Mouse (Mus musculus) stomach, embryonic 15.5 days (tissue): ENCODE measurements around the gene Casp6. TPM values are rescaled to one million over a fixed set of nuclear protein-coding genes. Genes with fewer than 3 reads are reported as not detected.

Experiments
- ATAC-seq: fragments of 200-750 bp; cut with Nextera tagmentation; 2 replicates; pipeline ENCODE4 v1.8.0; 2017; ENCODE audit warnings: low read depth, moderate number of reproducible peaks, moderate TSS enrichment; ENCODE audit not compliant: insufficient read depth, low FRiP score
- H3K27ac ChIP-seq: fragments of 300-500 bp; sonication (generic); 2 replicates; pipeline ENCODE4 v1.5.1; 2015; ENCODE audit warnings: mild to moderate bottlenecking, inconsistent platforms
- H3K27me3 ChIP-seq: fragments of 300-500 bp; sonication (generic); replicated peaks from 2 replicates; pipeline ENCODE4 v1.6.1; 2015; ENCODE audit warnings: inconsistent platforms
- H3K36me3 ChIP-seq: fragments of 300-500 bp; sonication (generic); 2 replicates; pipeline ENCODE4 v1.6.1; 2015; ENCODE audit warnings: inconsistent platforms
- H3K4me1 ChIP-seq: fragments of 300-500 bp; sonication (generic); 2 replicates; pipeline ENCODE4 v1.6.1; 2015; ENCODE audit warnings: inconsistent platforms
- H3K4me2 ChIP-seq: fragments of 300-500 bp; sonication (generic); 2 replicates; pipeline ENCODE4 v1.6.1; 2015; ENCODE audit warnings: mild to moderate bottlenecking, inconsistent platforms
- H3K4me3 ChIP-seq: fragments of 300-500 bp; sonication (generic); replicated peaks from 2 replicates; pipeline ENCODE4 v1.5.1; 2015; ENCODE audit warnings: inconsistent platforms
- H3K9ac ChIP-seq: fragments of 300-500 bp; sonication (generic); 2 replicates; pipeline ENCODE4 v1.6.1; 2015; ENCODE audit warnings: inconsistent platforms
- H3K9me3 ChIP-seq: fragments of 300-500 bp; sonication (generic); 2 replicates; pipeline ENCODE4 v1.6.1; 2016; ENCODE audit warnings: inconsistent platforms
- WGBS: fragments of 180-500 bp; shearing (Covaris S2); methylation state at CpG from one replicate; pipeline ENCODE4 v1.1.7; 2015; 5-methylcytosine and 5-hydroxymethylcytosine counted together
- polyA plus RNA-seq: library from polyadenylated mRNA; unstranded; fragments of >200 nt; fragmentation: Nextera tagmentation; extraction: Ambion mirVana; gene quantifications from 2 replicates; pipeline ENCODE4 v1.2.1, GENCODE M21; 2015

Casp6 gene
- polyA plus RNA-seq: 105 and 115 TPM in 2 replicates

DNA sequence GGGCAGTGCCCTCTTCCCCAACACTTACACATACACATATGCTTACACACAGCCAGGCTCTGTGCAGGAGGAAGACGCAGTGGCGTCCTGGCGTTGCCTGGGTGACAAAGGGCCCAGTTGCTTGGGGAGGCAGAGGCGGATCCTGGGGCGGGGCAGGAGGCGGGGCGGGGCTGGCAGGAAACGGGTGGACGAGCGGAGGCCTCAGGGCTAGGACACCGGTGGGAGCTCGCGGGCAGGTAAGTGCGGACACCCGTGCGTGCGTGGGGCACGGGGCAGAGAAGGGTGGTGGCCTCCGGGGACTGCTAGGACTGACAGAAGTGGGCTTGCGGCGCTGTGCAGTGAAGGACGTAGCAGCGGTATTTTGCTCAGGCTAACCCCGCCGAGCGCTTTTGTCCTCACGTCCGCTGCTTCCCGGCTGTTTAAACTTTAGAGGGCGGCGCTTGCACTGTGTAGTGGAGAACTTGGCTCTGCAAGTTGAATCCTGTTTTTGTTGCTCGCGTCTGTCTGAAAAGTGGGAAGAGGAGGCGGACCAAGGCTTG lies at the start of gene Casp6:
Gene Casp6 (plus strand): TSS at position 155 of the 539 bp plus-strand sequence.
- Histone ChIP-seq H3K9me3 (no peaks in the 10 kb centered on the region), H3K36me3 (no peaks in the 10 kb centered on the region), H3K9ac (peak within 1 kb of the TSS; percentile 32), H3K27me3 (no peaks in the 10 kb centered on the region), H3K4me2 (peak within 1 kb of the TSS; percentile 73), H3K4me1 (peaks cover 35% of the 10 kb centered on the region; the same call in 1 of the 2 replicates), H3K27ac (peak within 1 kb of the TSS; percentile 83), H3K4me3 (peak within 1 kb of the TSS; percentile 70)
- 0% methylated on average over 34 of the region's 34 CpGs for WGBS
- peak; percentile 93 for ATAC-seq

DNA sequence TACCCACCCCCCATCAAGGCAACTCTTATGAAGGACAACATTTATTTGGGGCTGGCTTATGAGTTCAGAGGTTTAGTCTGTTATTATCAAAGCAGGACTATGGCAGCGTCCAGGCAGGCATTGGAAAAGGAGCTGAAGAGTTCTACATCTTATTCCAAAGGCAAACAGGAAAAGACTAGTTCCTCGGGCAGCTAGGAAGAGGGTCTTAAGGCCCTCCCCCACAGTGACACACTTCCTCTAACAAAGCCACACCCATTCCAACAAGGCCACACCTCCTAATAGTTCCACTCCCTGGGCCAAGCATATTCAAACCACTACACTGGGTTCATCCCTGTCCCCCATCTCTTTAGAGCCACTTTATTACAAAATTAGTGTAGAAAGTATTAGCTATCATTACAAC lies 38.6 kb upstream of the Casp6 start:
- WGBS: 53% methylated on average over 2 of the region's 2 CpGs
- H3K36me3 ChIP-seq: no peaks in the 10 kb centered on the region
- no peak overlapping the region for H3K4me3 ChIP-seq
- H3K27ac ChIP-seq: no peak overlapping the region
- H3K9ac ChIP-seq: no peak overlapping the region
- no peak overlapping the region for H3K4me2 ChIP-seq
- no peak for ATAC-seq
- H3K9me3 ChIP-seq: no peaks in the 10 kb centered on the region
- H3K27me3 ChIP-seq: no peaks in the 10 kb centered on the region
- no peaks in the 10 kb centered on the region for H3K4me1 ChIP-seq

DNA sequence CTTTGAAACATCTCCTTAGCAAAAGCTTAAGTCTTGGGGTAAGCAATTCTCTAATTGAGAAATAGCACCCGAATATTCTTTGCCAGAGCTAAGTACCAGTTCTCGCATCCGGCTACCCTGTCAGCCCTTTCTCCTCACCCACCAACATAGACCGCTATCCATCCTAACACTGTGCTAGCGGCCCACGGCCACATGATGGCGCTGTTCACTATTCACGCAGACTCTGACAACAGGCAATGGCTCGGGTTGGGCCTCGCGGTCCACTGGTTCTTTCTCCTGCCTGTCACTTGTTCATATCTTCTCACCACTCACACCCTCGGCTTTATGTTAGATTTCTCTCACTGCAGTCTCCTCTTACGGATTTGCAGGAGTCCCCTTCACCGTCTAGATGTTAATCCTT lies 37.5 kb upstream of the Casp6 start:
- no peak overlapping the region for H3K4me2 ChIP-seq

DNA sequence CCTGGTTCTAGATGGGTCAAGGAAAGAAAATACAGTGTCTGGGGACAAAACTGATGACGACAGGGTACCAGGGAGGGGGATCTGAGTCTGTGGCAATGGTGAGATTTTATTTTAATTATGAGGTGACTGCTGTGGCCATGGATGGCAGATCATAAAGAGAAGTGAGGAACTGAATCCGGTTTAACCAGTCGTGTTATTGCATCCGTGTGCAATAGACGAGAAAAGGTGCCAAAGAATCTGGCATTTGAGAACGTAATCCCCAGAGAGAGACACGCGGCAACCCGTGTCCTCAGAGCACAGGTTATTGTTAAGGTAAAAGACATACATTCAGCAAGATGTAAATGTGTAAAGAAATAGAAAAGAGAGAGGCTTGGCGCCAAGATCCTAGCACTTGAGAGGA lies 23.9 kb upstream of the Casp6 start:
- ATAC-seq: no peak
- Histone ChIP-seq H3K4me2 (no peak overlapping the region), H3K9ac (no peak overlapping the region)

More for the DNA sequence above, 37.5 kb upstream of the Casp6 start:
- no peaks in the 10 kb centered on the region for H3K4me1 ChIP-seq
- H3K27me3 ChIP-seq: no peaks in the 10 kb centered on the region
- 44% methylated on average over 14 of the region's 14 CpGs for WGBS
- H3K4me3 ChIP-seq: no peak overlapping the region
- no peak for ATAC-seq
- no peaks in the 10 kb centered on the region for H3K9me3 ChIP-seq
- no peak overlapping the region for H3K9ac ChIP-seq
- no peak overlapping the region for H3K27ac ChIP-seq
- no peaks in the 10 kb centered on the region for H3K36me3 ChIP-seq

DNA sequence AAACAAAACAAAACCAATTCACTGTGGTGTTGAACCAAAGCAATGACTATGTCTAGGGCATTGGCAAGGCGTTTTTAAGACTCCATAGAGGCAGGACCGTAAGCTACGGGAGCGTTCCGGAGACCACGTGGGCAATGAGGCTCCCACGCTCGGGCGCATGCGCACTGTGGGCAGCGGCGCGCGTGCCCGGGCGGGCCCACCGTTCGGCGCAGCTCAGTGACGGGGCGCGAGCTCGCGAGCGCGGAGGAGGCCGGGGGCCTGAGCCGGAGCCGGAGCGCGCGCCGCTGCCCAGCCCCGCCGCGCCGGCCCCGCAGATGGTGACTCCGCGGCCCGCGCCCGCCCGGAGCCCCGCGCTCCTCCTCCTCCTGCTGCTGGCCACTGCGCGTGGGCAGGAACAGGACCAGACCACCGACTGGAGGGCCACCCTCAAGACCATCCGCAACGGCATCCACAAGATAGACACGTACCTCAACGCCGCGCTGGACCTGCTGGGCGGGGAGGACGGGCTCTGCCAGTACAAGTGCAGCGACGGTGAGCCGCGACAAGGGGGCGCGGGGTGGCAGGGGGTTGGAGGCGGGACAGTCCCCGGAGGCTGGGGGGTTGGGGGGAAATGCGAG lies 22.7 kb upstream of the Casp6 start, which contains the start of gene Pla2g12a:
Gene Pla2g12a (plus strand): TSS at position 202 of the 617 bp plus-strand sequence.
- Histone ChIP-seq H3K4me2 (peak within 1 kb of the TSS; percentile 83), H3K36me3 (no peaks in the 10 kb centered on the region), H3K9ac (peak within 1 kb of the TSS; percentile 38), H3K27ac (peak within 1 kb of the TSS; percentile 73), H3K4me1 (peaks cover 9% of the 10 kb centered on the region; the same call in 1 of the 2 replicates), H3K4me3 (peak within 1 kb of the TSS; percentile 58), H3K9me3 (no peaks in the 10 kb centered on the region), H3K27me3 (no peaks in the 10 kb centered on the region)
- under 1% methylated on average over 57 of the region's 66 CpGs for WGBS
- peak; percentile 87 for ATAC-seq

More for the DNA sequence above, 23.9 kb upstream of the Casp6 start:
- H3K27ac ChIP-seq: no peak overlapping the region
- H3K4me1 ChIP-seq: peaks cover 9% of the 10 kb centered on the region; the same call in 1 of the 2 replicates
- no peak overlapping the region for H3K4me3 ChIP-seq
- 84% methylated on average over 10 of the region's 10 CpGs for WGBS
- H3K36me3 ChIP-seq: no peaks in the 10 kb centered on the region
- H3K9me3 ChIP-seq: no peaks in the 10 kb centered on the region
- H3K27me3 ChIP-seq: no peaks in the 10 kb centered on the region

DNA sequence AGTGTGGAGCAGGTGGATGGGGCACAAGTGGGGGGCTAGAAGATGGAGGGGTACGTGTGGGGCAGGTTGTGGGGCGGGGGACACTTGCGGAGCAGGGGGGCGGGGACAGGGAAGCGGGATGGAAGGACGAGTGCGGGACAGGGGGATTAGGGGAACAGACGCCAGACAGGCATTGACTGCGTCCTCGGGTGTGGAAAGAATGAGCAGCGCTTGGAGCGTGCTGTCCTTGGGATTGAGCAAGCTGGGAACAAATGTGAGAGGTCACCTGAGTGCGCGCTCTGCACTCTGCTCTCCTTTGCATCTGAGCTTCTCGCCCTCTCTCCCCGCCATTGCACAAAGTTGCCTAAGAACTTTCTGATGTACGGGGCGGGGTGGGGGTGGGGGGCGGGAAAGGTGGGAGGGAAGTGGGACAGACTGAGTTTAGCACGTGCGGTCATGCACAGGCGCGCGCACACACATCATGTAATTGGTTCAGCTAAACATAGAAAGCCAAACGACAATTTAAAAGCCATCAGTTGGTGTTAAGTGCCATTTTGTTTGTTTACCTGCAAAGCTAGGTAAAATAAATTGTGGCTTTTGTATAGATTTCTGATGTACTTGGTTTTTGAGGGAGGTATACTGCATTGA lies 22.0 kb upstream of the Casp6 start:
- H3K4me3 ChIP-seq: peak overlapping the region; percentile 58
- H3K36me3 ChIP-seq: no peaks in the 10 kb centered on the region
- H3K9me3 ChIP-seq: no peaks in the 10 kb centered on the region
- H3K9ac ChIP-seq: peak overlapping the region; percentile 38; the same call in 1 of the 2 replicates
- peak overlapping the region; percentile 73 for H3K27ac ChIP-seq
- no peaks in the 10 kb centered on the region for H3K27me3 ChIP-seq
- H3K4me1 ChIP-seq: peaks cover 9% of the 10 kb centered on the region; the same call in 1 of the 2 replicates
- WGBS: 1% methylated on average over 25 of the region's 25 CpGs
- H3K4me2 ChIP-seq: peak overlapping the region; percentile 83
- ATAC-seq: peak; percentile 70

DNA sequence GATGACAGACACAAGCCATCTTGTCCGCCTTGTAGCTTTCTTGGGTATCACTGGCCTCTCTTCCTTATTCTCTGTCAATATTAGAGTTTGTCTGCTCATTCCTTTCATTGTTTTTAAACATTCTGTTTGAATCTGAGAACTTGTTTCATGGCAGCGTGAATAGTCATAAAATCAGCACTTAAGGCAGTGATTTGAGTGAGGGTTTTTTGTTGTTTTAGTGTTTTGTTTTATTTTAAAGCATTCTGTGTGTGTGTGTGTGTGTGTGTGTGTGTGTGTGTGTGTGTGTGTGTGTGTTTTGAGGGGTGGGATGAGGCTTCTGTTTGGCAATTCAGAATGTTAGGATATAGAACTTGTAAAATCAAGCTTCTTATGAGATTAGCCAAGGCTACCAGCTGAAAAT lies 21.3 kb upstream of the Casp6 start:
- Histone ChIP-seq H3K4me2 (peak overlapping the region; percentile 83), H3K27ac (no peak overlapping the region), H3K9me3 (no peaks in the 10 kb centered on the region), H3K36me3 (no peaks in the 10 kb centered on the region), H3K27me3 (no peaks in the 10 kb centered on the region), H3K4me3 (peak overlapping the region; percentile 58), H3K9ac (no peak overlapping the region), H3K4me1 (peaks cover 9% of the 10 kb centered on the region; the same call in 1 of the 2 replicates)
- no peak for ATAC-seq
- WGBS: 60% methylated on average over 2 of the region's 2 CpGs

DNA sequence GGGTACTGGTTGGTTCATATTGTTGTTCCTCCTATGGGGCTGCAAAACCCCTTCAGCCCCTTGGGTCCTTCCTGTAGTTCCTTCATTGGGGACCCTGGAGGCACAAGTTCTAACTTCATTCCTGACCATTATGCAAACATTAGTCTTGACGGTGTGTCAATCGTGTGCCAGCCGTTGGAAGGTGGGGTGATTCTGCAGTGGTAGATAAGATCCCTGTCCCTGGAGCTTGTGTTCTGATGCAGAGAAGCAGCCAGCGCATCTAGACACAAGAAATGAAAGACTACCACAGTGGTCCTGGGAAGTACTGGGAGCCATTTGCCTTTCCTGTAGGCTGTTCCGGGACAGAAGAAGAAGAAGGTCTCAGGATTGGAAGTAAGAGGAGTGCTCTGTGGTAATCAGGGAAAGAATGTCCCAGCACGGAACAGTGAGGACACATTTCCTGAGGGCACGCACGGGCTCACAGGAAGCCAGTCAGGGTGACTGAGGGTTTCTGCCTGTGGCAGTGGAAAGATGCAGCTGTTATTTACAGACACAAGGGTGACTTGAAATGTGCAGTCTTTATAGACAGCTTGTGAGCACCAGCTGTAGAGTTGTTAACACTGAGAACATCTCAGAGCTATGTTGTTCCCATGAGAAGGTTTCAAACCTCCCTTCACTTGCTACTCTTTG lies 20.2 kb upstream of the Casp6 start:
- no peak overlapping the region for H3K9ac ChIP-seq
- no peaks in the 10 kb centered on the region for H3K27me3 ChIP-seq
- H3K9me3 ChIP-seq: no peaks in the 10 kb centered on the region
- no peak overlapping the region for H3K4me2 ChIP-seq
- WGBS: 73% methylated on average over 8 of the region's 8 CpGs
- no peak for ATAC-seq
- H3K27ac ChIP-seq: no peak overlapping the region
- H3K36me3 ChIP-seq: no peaks in the 10 kb centered on the region
- peaks cover 9% of the 10 kb centered on the region; the same call in 1 of the 2 replicates for H3K4me1 ChIP-seq
- no peak overlapping the region for H3K4me3 ChIP-seq

DNA sequence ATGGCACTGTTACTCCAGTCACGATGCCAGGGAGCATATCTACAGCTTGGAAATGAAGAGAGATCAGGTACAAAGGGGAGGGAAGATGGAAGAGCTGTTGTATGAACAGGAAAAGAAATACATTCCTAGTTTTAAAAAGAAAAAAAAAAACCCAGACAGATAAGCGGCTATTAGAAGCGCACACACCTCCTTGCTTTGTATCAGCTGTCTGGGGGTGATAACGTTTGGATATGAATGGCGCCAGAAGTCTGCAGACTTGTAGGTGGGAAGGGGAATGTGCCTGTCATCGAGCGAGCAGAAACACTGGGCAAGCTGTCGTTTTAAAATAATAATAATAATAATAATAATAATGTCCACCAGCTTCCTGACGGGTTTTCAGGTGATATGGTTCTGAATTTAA lies 15.6 kb upstream of the Casp6 start:
- Histone ChIP-seq H3K4me3 (no peak overlapping the region), H3K4me1 (no peaks in the 10 kb centered on the region), H3K9me3 (no peaks in the 10 kb centered on the region), H3K9ac (no peak overlapping the region), H3K36me3 (no peaks in the 10 kb centered on the region), H3K27me3 (no peaks in the 10 kb centered on the region), H3K27ac (no peak overlapping the region), H3K4me2 (no peak overlapping the region)
- WGBS: 70% methylated on average over 9 of the region's 9 CpGs
- ATAC-seq: no peak

DNA sequence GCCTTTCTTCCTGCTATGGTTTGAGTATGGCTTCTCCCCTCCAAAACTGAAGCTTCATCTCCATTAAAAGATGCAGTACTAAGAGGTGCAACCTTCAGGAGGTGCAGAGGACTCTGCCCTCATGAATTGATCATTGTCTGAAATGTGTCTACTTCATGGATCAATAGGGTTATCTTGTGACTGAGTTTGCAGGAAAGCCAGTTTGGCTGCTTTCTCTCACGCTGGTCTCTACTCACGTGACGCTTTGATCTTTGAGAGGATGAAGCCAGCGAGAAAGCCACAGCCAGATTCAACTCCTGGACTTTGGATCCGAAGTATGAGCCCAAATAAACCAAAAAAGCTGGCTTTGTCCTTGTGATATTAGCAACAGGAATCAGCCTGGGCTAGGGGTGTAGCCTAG lies 14.8 kb upstream of the Casp6 start:
- no peak overlapping the region for H3K9ac ChIP-seq
- 60% methylated on average over 5 of the region's 5 CpGs for WGBS
- H3K27me3 ChIP-seq: no peaks in the 10 kb centered on the region
- H3K36me3 ChIP-seq: no peaks in the 10 kb centered on the region
- H3K4me2 ChIP-seq: no peak overlapping the region
- H3K4me1 ChIP-seq: no peaks in the 10 kb centered on the region
- no peaks in the 10 kb centered on the region for H3K9me3 ChIP-seq
- peak overlapping the region; percentile 21; the same call in 1 of the 2 replicates for H3K27ac ChIP-seq
- no peak overlapping the region for H3K4me3 ChIP-seq
- peak; percentile 30; the same call in 1 of the 2 replicates for ATAC-seq

DNA sequence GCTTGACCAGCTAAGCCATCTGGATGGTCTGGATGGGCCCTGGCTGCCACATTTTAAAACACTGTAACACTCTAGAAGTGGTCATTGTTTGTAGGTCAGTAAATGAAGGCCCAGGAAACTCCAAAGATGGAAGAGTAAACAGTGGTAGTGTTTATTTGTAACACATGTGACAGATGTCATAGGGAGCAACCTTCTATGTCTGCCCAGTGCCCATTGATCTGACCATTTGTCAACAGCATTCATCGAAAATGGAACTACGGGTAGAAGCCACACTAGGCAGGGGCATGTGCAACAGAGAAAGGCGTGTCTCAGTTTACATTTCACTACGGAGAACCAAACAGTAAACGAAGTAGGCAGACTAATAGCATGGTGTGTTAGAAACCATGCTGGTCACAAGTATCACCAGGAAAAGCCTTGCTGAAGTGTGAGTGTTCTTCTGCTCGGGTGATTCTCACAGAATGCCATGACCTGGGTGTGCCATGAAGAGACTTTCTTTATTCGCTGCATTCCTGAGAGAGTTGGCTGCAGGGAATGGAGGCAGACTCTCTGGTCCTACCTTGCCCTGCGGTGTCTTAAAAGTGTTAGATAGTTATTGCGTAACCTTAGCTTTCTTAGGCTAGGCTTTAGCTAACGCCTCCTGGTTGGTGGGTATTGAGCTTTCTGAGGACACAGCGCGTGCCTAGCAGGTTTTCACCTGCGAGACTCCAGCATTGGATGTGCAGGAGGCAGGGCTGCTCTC lies 13.3 kb upstream of the Casp6 start:
- Histone ChIP-seq H3K27ac (peak overlapping the region; percentile 6; the same call in 1 of the 2 replicates), H3K4me2 (no peak overlapping the region), H3K4me1 (no peaks in the 10 kb centered on the region), H3K36me3 (no peaks in the 10 kb centered on the region), H3K27me3 (no peaks in the 10 kb centered on the region), H3K9ac (no peak overlapping the region), H3K9me3 (no peaks in the 10 kb centered on the region), H3K4me3 (no peak overlapping the region)
- 0 out of 2 replicates have a peak, but pooled peaks have one; percentile 11 for ATAC-seq
- WGBS: 67% methylated on average over 13 of the region's 13 CpGs
